Mouse (Mus musculus) midbrain, embryonic 14.5 days (tissue): ENCODE results near the gene Agpat3. TPM values are rescaled to one million over a fixed set of nuclear protein-coding genes. Genes with fewer than 3 reads are reported as not detected.
"Not testable (repeated sequence)": the region's sequence is repeated elsewhere in the genome, so short reads cannot be mapped to it uniquely, and the experiment has no call there.

Experiments
- ATAC-seq: fragments of 200-750 bp; cut with Nextera tagmentation; 2 replicates; pipeline ENCODE4 v1.8.0; 2017; ENCODE audit warnings: moderate number of reproducible peaks, moderate library complexity; ENCODE audit not compliant: low FRiP score, low TSS enrichment
- DNase-seq: peaks from one replicate; pipeline ENCODE4 v3.0.0-alpha.2; 2015
- H3K27ac ChIP-seq: fragments of 300-500 bp; sonication (generic); replicated peaks from 2 replicates; pipeline ENCODE4 v1.5.1; 2014; ENCODE audit warnings: mild to moderate bottlenecking, low read depth, low read length, moderate library complexity
- H3K27me3 ChIP-seq: fragments of 300-500 bp; sonication (generic); 2 replicates; pipeline ENCODE4 v1.6.1; 2014; ENCODE audit warnings: low read length, control low read depth, mixed read lengths; ENCODE audit not compliant: control insufficient read depth, insufficient read depth
- H3K36me3 ChIP-seq: fragments of 300-500 bp; sonication (generic); 2 replicates; pipeline ENCODE4 v1.6.1; 2014; ENCODE audit warnings: low read length, control low read depth; ENCODE audit not compliant: control insufficient read depth, insufficient read depth
- H3K4me1 ChIP-seq: fragments of 300-500 bp; sonication (generic); 2 replicates; pipeline ENCODE4 v1.6.1; 2014; ENCODE audit warnings: mild to moderate bottlenecking, antibody characterized with exemption, low read length, control low read depth; ENCODE audit not compliant: control insufficient read depth, insufficient read depth
- H3K4me2 ChIP-seq: fragments of 300-500 bp; sonication (generic); 2 replicates; pipeline ENCODE4 v1.6.1; 2014; ENCODE audit warnings: mild to moderate bottlenecking, low read length, moderate library complexity
- H3K4me3 ChIP-seq: fragments of 300-500 bp; sonication (generic); replicated peaks from 2 replicates; pipeline ENCODE4 v1.5.1; 2014; ENCODE audit warnings: low read depth, low read length
- H3K9ac ChIP-seq: fragments of 300-500 bp; sonication (generic); replicated peaks from 2 replicates; pipeline ENCODE4 v1.6.1; 2014; ENCODE audit warnings: mild to moderate bottlenecking, low read length, moderate library complexity
- H3K9me3 ChIP-seq: fragments of 300-500 bp; sonication (generic); 2 replicates; pipeline ENCODE4 v1.6.1; 2016; ENCODE audit warnings: low read length, control low read depth, mixed read lengths; ENCODE audit not compliant: control insufficient read depth
- WGBS: fragments of 180-500 bp; shearing (Covaris S2); extraction: QIAGEN DNeasy Blood & Tissue Kit; methylation state at CpG from one replicate; pipeline ENCODE4 v1.1.7; 2014; 5-methylcytosine and 5-hydroxymethylcytosine counted together
- polyA plus RNA-seq: library from polyadenylated mRNA; unstranded; fragments of >200 nt; fragmentation: Nextera tagmentation; extraction: Ambion mirVana; gene quantifications from 2 replicates; pipeline ENCODE4 v1.2.1, GENCODE M21; 2014

Agpat3 gene
- polyA plus RNA-seq, 1 experiment from 2014 or later: 61.4 TPM

GRCm38 (mm10) chr10:78366195-78366834 lies 14.0 kb upstream of the Agpat3 start:
- Histone ChIP-seq H3K27ac (no peak overlapping the region), H3K9ac (no peak overlapping the region), H3K27me3 (no peaks in the 10 kb centered on the region), H3K4me3 (no peak overlapping the region), H3K9me3 (no peaks in the 10 kb centered on the region), H3K4me2 (no peak overlapping the region), H3K4me1 (no peaks in the 10 kb centered on the region), H3K36me3 (no peaks in the 10 kb centered on the region)
- DNase-seq (no peak), ATAC-seq (no peak)
- 52% methylated on average over 5 of the region's 5 CpGs for WGBS

GRCm38 (mm10) chr10:78365555-78365954 lies 13.3 kb upstream of the Agpat3 start:
- WGBS: 89% methylated on average over 6 of the region's 6 CpGs
- no peaks in the 10 kb centered on the region for H3K9me3 ChIP-seq
- H3K36me3 ChIP-seq: no peaks in the 10 kb centered on the region
- DNase-seq (no peak), ATAC-seq (no peak)
- H3K4me2 ChIP-seq: no peak overlapping the region
- H3K27me3 ChIP-seq: no peaks in the 10 kb centered on the region
- no peak overlapping the region for H3K9ac ChIP-seq
- H3K4me3 ChIP-seq: no peak overlapping the region
- no peaks in the 10 kb centered on the region for H3K4me1 ChIP-seq
- no peak overlapping the region for H3K27ac ChIP-seq

- Histone ChIP-seq H3K4me3 (no peak overlapping the region), H3K9ac (no peak overlapping the region), H3K27ac (no peak overlapping the region), H3K36me3 (no peaks in the 10 kb centered on the region), H3K4me1 (no peaks in the 10 kb centered on the region), H3K27me3 (no peaks in the 10 kb centered on the region), H3K4me2 (no peak overlapping the region), H3K9me3 (no peaks in the 10 kb centered on the region)
- ATAC-seq (no peak), DNase-seq (no peak)
- 76% methylated on average over 2 of the region's 2 CpGs for WGBS
These were observed 11.8 kb upstream of the Agpat3 start for GRCm38 (mm10) chr10:78364106-78364505.

GRCm38 (mm10) chr10:78363366-78363765 lies 11.1 kb upstream of the Agpat3 start:
- 89% methylated on average over 6 of the region's 6 CpGs for WGBS
- DNase-seq: no peak
- H3K9ac ChIP-seq: no peak overlapping the region
- H3K4me2 ChIP-seq: no peak overlapping the region
- H3K27me3 ChIP-seq: no peaks in the 10 kb centered on the region
- no peaks in the 10 kb centered on the region for H3K36me3 ChIP-seq
- no peak for ATAC-seq
- H3K9me3 ChIP-seq: no peaks in the 10 kb centered on the region
- no peaks in the 10 kb centered on the region for H3K4me1 ChIP-seq
- H3K27ac ChIP-seq: no peak overlapping the region
- H3K4me3 ChIP-seq: no peak overlapping the region

GRCm38 (mm10) chr10:78361951-78362350 lies 9.7 kb upstream of the Agpat3 start:
- Histone ChIP-seq H3K27me3 (no peaks in the 10 kb centered on the region), H3K27ac (no peak overlapping the region), H3K4me1 (no peaks in the 10 kb centered on the region), H3K4me3 (no peak overlapping the region), H3K9ac (no peak overlapping the region), H3K4me2 (no peak overlapping the region), H3K36me3 (no peaks in the 10 kb centered on the region), H3K9me3 (no peaks in the 10 kb centered on the region)
- no peak for DNase-seq
- WGBS: 84% methylated on average over 2 of the region's 2 CpGs
- ATAC-seq: no peak

- no peak overlapping the region for H3K4me3 ChIP-seq
- no peak overlapping the region for H3K4me2 ChIP-seq
- WGBS: 87% methylated on average over 3 of the region's 3 CpGs
- H3K27ac ChIP-seq: no peak overlapping the region
- H3K9me3 ChIP-seq: no peaks in the 10 kb centered on the region
- ATAC-seq (no peak), DNase-seq (no peak)
- H3K4me1 ChIP-seq: no peaks in the 10 kb centered on the region
- no peaks in the 10 kb centered on the region for H3K36me3 ChIP-seq
- no peak overlapping the region for H3K9ac ChIP-seq
- no peaks in the 10 kb centered on the region for H3K27me3 ChIP-seq
These were observed 8.0 kb upstream of the Agpat3 start for GRCm38 (mm10) chr10:78360290-78360711.

- not testable (repeated sequence) for H3K4me2 ChIP-seq, ATAC-seq
- 91% methylated on average over 3 of the region's 3 CpGs for WGBS
These were observed 6.7 kb upstream of the Agpat3 start for GRCm38 (mm10) chr10:78358999-78359398.

GRCm38 (mm10) chr10:78358266-78358665 lies 6.0 kb upstream of the Agpat3 start:
- Histone ChIP-seq H3K4me1 (no peaks in the 10 kb centered on the region), H3K9ac (no peak overlapping the region), H3K4me2 (no peak overlapping the region), H3K27ac (no peak overlapping the region), H3K36me3 (no peaks in the 10 kb centered on the region), H3K4me3 (no peak overlapping the region), H3K27me3 (no peaks in the 10 kb centered on the region), H3K9me3 (no peaks in the 10 kb centered on the region)
- DNase-seq: no peak
- no peak for ATAC-seq
- WGBS: 94% methylated on average over 4 of the region's 4 CpGs

More at GRCm38 (mm10) chr10:78358999-78359398, 6.7 kb upstream of the Agpat3 start:
- not testable (repeated sequence) for H3K27ac ChIP-seq, H3K4me1 ChIP-seq, DNase-seq, H3K4me3 ChIP-seq, H3K36me3 ChIP-seq, H3K9ac ChIP-seq, H3K9me3 ChIP-seq, H3K27me3 ChIP-seq

GRCm38 (mm10) chr10:78357742-78358141 lies 5.5 kb upstream of the Agpat3 start:
- no peaks in the 10 kb centered on the region for H3K36me3 ChIP-seq
- H3K9ac ChIP-seq: no peak overlapping the region
- H3K4me2 ChIP-seq: no peak overlapping the region
- DNase-seq (no peak), ATAC-seq (no peak)
- no peaks in the 10 kb centered on the region for H3K9me3 ChIP-seq
- no peak overlapping the region for H3K4me3 ChIP-seq
- peaks cover 2% of the 10 kb centered on the region; the same call in 1 of the 2 replicates for H3K4me1 ChIP-seq
- no peak overlapping the region for H3K27ac ChIP-seq
- no peaks in the 10 kb centered on the region for H3K27me3 ChIP-seq
- WGBS: 90% methylated on average over 5 of the region's 5 CpGs
